Mouse (Mus musculus) E14TG2a.4 (cell line): ENCODE data around the gene Acot5.
A peak's percentile ranks its signal among the peaks of the same experiment; 100 is the strongest.

ENCODE experiments used
- H3K27me3 ChIP-seq: 2 replicates; pipeline ENCODE4 v1.6.1; 2014; ENCODE audit warnings: low read length, control low read depth; ENCODE audit not compliant: insufficient read depth
- H3K36me3 ChIP-seq: 2 replicates; pipeline ENCODE4 v1.6.1; 2014; ENCODE audit warnings: low read length, control low read depth; ENCODE audit not compliant: insufficient read depth
- H3K4me1 ChIP-seq: replicated peaks from 2 replicates; pipeline ENCODE4 v1.6.1; 2014; ENCODE audit warnings: low read depth, low read length, control low read depth
- H3K4me3 ChIP-seq: replicated peaks from 2 replicates; pipeline ENCODE4 v1.5.1; 2014; ENCODE audit warnings: mild to moderate bottlenecking, low read length
- H3K9me3 ChIP-seq: 2 replicates; pipeline ENCODE4 v1.6.1; 2014; ENCODE audit warnings: low read length, control low read depth
- CTCF ChIP-seq: conservative IDR thresholded peaks from 2 replicates; pipeline ENCODE4 v1.5.1; 2014; ENCODE audit warnings: low read length
- NANOG ChIP-seq: IDR thresholded peaks from 2 replicates; pipeline ENCODE4 v1.6.1; 2014; ENCODE audit warnings: borderline replicate concordance, low read length, mixed read lengths
- POU5F1 ChIP-seq: IDR thresholded peaks from 2 replicates; pipeline ENCODE4 v1.6.1; 2014; ENCODE audit warnings: low read length, borderline replicate concordance

The Acot5 gene

DNA sequence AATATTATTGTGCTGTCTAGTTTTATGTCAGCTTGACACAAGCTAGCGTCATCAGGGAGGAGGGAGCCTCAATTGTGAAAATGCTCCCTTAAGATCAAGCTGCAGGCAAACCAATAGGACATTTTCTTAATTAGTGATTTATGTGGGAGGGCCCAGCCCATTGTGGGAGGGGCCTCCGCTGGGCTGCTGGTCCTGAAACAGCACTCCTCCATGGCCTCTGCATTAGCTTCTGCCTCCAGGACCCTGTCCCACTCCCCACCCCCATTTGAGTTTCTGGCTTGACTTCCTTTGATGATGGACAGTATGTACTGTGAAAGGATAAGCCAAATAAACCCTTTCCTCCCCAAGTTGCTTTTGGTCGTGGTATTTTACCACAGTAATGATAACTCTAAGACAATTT, 37.9 kb downstream of the Acot5 start:
- Histone ChIP-seq H3K27me3 (peaks cover 3% of the 10 kb centered on the region), H3K9me3 (no peaks in the 10 kb centered on the region), H3K4me3 (no peak overlapping the region), H3K36me3 (no peaks in the 10 kb centered on the region), H3K4me1 (peaks cover 6% of the 10 kb centered on the region)
- TF ChIP-seq CTCF: no peak
- no peak for TF ChIP-seq POU5F1
- no peak for TF ChIP-seq NANOG

DNA sequence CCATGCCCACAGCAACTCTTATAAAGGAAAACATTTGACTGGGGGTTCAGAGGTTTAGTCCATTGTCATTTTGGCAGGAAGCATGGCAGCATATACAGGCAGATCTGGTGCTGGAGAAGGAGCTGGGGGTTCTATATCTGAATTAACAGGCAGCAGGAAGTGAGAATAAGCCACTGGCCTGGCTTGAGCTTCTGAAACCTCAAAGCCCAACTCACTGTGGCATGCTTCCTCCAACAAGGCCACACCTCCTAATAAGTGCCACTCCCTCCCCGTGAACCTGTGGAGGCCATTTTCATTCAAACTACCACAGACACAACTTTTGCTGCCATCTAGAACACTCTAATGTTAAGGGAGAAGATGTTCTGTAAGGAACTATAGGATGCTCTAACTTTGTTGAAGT, 38.6 kb downstream of the Acot5 start:
- no peaks in the 10 kb centered on the region for H3K36me3 ChIP-seq
- H3K4me1 ChIP-seq: peaks cover 6% of the 10 kb centered on the region
- H3K4me3 ChIP-seq: no peak overlapping the region
- no peaks in the 10 kb centered on the region for H3K9me3 ChIP-seq
- TF ChIP-seq NANOG (no peak), CTCF (no peak), POU5F1 (no peak)
- no peaks in the 10 kb centered on the region for H3K27me3 ChIP-seq

DNA sequence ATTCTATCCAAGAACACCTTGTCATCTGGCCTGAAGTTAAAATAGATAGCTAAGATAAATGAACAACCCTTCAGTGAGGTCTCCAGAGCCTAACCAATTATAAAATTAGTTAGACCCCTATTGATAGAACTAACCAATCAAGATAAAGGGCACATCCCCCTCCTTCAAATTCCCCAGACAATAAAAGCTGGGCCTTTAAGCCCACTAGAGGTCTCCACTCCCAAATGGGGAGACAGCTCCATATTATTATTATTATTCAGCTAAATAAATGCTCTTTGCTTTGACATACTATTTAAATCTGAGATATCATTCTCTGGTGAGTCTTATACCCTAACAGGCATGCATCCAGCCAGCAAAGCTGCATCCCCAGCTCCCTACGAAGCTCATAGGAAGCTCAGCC, 40.8 kb downstream of the Acot5 start:
- no peaks in the 10 kb centered on the region for H3K36me3 ChIP-seq
- peaks cover 13% of the 10 kb centered on the region for H3K4me1 ChIP-seq
- H3K4me3 ChIP-seq: no peak overlapping the region
- no peaks in the 10 kb centered on the region for H3K9me3 ChIP-seq
- TF ChIP-seq CTCF: peak; percentile 20; the same call in 1 of the 2 replicates
- TF ChIP-seq NANOG: no peak
- H3K27me3 ChIP-seq: no peaks in the 10 kb centered on the region

DNA sequence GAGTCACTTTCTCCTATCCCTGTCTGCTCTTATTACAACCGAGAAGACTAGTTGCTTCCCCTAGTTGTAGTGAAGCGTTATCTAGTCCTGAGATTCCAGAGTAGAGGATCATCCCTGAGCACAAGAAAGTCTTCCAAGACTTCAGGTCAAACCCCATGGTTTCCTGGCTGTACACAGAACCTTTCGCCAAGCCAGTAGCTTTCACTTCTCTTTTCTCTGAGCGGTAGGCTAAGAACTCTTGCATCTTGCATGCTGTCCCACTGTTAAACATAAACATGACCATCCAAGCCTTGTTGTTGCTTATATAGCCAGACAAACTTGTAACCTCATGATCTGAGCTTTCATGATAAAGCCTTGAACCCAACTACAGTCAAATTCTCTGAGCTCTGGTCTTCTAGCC, 41.7 kb downstream of the Acot5 start:
- H3K36me3 ChIP-seq: no peaks in the 10 kb centered on the region
- no peak overlapping the region for H3K4me3 ChIP-seq
- H3K9me3 ChIP-seq: no peaks in the 10 kb centered on the region
- no peaks in the 10 kb centered on the region for H3K27me3 ChIP-seq
- TF ChIP-seq POU5F1: no peak
- peaks cover 18% of the 10 kb centered on the region for H3K4me1 ChIP-seq

DNA sequence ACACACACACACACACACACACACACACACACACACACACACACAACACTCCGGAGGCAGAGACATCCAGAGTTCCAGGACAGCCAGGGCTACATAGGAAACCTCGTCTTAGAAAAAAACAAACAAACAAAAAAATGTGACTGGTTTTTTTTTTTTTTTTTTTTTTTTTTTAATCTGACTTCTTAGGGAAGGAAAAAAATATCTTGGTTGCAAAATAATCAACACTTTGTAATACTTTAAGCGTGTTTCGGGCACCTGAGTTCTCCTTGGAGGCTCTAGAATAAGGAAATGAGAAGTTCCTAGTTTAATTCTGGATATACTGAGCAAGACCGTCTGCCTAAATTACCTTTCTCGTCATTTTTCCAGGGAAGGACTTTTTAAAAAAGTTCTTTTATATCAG, 44.6 kb downstream of the Acot5 start:
- no peaks in the 10 kb centered on the region for H3K27me3 ChIP-seq

DNA sequence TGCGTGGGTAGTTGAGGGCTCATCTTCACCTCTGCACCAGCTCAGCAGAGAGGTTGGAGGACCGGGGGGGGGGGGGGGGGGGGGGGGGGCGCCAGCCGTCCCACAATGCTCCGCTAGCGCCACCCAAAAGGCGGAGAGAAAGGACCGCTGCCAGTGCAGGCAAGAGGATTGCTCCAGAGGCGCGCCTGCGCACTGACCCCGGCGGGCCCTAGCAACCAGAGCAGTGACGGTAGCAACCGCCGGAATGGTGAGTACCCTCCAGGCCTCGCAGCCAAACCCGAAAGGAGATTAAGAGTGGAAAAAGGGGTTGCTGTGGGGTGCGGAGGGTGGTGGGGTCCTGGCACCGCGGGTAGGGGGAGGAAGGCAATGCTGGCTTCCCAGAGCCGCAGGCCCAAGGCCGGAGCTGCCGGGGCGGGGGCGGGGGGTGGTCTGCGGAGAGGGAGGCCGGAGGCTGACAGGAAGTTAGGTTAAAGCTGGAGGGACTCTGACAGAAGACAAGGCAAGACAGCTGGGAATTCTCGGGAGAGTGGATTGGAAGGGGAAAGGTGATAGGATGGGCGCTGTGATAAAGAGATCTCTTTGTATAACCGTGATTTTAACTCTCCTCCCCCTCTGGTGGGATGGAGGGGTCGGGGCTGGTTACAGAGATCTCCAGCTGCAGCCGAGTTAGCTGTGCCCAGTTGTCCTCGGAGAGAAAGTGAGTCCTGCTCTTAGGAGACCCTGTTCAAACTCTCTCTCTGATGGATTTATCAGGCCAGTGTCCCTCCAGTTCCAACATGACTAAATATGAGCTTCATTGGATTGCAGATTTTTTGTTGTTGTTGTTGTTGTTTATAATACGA, 45.2 kb downstream of the Acot5 start, which contains the start of gene Dnal1:
Dnal1 (plus strand) TSS at position 214 of the 842 bp plus-strand sequence.
- H3K9me3 ChIP-seq: no peaks in the 10 kb centered on the region
- H3K27me3 ChIP-seq: no peaks in the 10 kb centered on the region
- no peaks in the 10 kb centered on the region for H3K36me3 ChIP-seq
- TF ChIP-seq NANOG: no peak
- TF ChIP-seq POU5F1: no peak
- no peak for TF ChIP-seq CTCF
- H3K4me1 ChIP-seq: peaks cover 12% of the 10 kb centered on the region
- H3K4me3 ChIP-seq: peak within 1 kb of the TSS; percentile 84

More for the DNA sequence above, 44.6 kb downstream of the Acot5 start:
- no peak overlapping the region for H3K4me3 ChIP-seq
- no peaks in the 10 kb centered on the region for H3K9me3 ChIP-seq
- H3K36me3 ChIP-seq: no peaks in the 10 kb centered on the region
- H3K4me1 ChIP-seq: peaks cover 12% of the 10 kb centered on the region
- TF ChIP-seq POU5F1 (no peak), CTCF (no peak), NANOG (no peak)

DNA sequence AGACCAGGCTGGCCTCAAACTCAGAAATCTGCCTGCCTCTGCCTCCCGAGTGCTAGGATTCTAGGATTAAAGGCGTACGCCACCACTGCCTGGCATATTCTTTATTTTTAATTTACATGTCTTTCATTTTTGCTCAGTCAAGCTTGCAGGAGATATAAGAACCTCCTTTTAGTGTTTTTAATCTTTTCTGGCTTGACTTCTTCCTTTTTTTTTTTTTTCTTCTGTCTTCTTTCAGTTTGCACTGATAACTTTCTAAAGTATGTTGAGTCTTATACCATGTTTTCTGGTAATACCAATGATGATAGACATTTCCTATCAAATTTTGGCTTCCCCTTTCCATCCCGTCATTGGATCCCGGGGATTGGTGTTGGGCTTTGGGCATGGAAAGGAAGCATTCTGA, 50.5 kb downstream of the Acot5 start:
- H3K36me3 ChIP-seq: no peaks in the 10 kb centered on the region
- peaks cover 8% of the 10 kb centered on the region for H3K4me1 ChIP-seq
- no peak overlapping the region for H3K4me3 ChIP-seq
- TF ChIP-seq POU5F1 (no peak), NANOG (no peak), CTCF (no peak)
- no peaks in the 10 kb centered on the region for H3K27me3 ChIP-seq
- no peaks in the 10 kb centered on the region for H3K9me3 ChIP-seq
